Mouse (Mus musculus) urinary bladder, postnatal 4 days (tissue): ENCODE data around the gene Synpo2.
"Not testable (repeated sequence)": the region's sequence is repeated elsewhere in the genome, so short reads cannot be mapped to it uniquely, and the experiment has no call there.

Experiments used
- DNase-seq, 2 experiments: peaks; one replicate each; pipeline ENCODE4 v3.0.0; 2021 to 2022; ENCODE audit warnings: low spot score in 2 of 2

Gene Synpo2

GRCm38 (mm10) chr3:123131151-123131756 is 104.7 kb downstream of the Synpo2 start:
- no peak for DNase-seq

DNA sequence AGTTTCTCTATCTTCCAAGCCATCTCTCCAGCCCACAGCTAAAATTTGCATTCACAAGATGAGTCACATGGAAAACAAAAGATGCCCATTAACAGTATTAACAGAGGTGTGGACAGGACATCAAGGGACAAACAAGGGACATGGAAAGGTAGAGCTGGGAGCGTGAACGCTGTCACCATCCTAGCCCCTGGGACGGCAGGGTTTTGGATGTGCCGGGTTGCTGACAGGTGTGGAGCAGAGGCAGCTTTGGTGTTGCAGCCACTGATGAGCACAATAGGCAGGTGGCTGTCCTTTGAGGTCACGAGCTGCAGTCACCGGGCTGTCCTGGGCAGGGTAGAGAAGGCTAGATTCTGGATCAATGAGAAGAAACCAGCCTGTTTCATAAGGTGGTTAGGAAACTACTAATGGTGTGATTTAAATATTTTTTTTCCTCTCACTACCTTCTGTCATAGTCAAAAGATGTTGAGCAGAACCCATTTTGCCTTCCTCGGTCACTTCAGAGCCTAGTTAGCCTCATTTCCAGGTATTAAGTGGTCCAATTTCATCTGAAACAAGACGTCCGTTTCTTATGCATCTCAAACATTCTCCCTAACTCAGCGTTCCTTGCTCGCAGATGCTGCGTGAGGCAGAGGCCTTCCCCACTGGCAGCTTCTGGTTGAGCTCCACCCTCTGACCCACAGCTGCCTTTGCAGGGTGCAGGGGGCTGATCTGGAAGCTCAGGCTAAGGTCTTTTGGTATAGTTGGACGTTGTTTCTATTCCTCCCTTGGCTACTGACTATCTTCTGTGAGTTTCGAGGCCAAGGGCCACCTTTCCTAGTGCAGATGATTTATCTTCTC is 105.4 kb downstream of the Synpo2 start:
- DNase-seq, result no peak

DNA sequence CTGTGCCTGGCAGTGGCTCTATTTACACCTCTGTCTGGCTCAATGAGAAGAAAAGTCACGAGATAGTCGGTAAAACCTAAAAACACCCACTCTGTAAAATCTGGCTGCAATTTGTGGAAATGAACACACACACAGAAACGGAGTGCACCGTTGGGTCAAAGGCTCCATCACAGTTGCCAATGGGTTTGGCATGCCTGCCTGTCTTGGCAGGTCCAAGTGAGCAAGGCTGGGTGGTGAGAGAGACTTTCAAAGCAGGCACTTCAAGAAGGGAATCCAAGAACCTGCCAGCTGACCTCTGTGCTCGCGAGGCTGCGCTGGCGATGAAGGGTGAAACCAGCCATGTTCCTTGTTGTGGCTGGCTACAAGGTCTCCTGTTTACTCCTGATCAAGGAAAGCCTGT is 107.2 kb downstream of the Synpo2 start:
- DNase-seq, result no peak

DNA sequence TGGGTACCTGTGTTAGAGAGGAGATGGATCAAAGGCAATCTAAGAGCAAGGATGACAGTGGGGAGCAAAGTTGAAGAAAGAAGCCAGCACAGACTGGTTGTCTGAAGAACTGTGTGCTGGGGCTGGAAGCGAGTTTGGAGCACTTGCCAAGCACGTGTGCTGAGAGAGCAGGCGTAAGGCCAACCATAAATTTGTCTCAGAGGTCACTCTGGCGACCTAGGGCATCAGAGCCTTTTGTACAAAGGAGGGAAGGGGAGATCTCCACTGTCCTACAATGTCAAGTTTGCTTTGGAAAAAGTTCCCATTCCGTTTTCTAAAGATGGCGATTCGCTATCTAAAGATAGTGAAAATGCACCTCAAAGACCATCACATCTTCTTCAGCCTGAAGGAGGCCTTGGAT is 107.9 kb downstream of the Synpo2 start:
- DNase-seq, result no peak

DNA sequence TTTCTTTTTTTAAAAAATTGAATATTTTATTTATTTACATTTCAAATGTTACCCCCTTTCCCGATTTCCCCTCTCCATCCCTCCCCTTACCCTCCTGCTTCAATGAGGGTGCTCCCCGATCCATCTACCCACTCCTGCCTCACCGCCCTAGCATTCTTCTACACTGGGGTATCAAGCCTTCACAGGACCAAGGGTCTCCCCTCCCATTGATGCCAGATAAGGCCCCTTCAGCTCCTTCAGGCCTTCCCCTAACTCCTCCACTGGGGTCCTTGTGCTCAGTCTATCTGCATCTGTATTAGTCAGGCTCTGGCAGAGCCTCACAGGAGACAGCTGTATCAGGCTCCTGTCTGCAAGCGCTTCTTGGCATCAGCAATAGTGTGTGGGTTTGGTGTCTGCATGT is 109.2 kb downstream of the Synpo2 start:
- DNase-seq, result not testable (repeated sequence)

DNA sequence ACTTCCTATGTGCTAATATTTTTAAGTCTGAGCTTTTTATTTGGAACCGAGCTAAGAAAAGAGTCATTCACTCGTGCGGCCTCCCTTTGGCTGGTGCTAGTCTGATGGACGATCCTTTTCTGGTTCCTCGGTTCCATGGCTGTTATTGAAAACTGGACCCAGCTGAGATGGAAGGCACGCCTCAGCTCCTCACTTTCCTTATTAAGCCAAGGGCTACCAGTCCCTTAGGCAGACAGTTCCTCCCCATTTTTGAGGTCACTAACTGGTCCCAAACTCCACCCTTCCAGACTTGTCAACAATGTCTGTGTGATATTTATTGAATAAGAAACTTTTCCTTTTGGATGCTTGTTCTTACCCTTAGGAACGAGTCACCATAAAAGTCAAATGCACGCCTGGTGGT is 112.1 kb downstream of the Synpo2 start:
- no peak for DNase-seq

- DNase-seq, result no peak
Observed at GRCm38 (mm10) chr3:123122151-123123030, 113.6 kb downstream of the Synpo2 start.

DNA sequence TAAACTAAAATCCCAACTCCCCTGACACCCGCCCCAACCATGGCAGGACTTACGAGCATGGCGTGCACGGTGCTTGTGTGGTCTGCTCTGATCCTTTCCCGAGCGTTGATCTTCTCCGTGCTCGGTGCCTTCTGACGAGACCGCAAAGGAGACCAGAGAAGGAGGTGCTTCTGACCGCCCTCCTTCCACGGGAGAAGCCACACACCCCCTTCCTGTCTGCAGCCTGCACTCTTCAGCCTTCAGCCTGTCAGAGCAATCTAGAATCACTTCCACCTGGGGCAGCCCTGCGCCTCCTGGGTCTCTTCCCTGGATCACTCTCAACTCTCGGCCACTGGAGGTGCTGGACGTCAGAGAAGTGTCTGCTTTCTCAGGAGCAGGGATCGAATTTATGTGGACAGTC is 119.0 kb downstream of the Synpo2 start:
- no peak for DNase-seq

GRCm38 (mm10) chr3:123115770-123116527 is 120.0 kb downstream of the Synpo2 start:
- DNase-seq, result no peak

GRCm38 (mm10) chr3:123114001-123114635 is 121.8 kb downstream of the Synpo2 start:
- DNase-seq, result no peak

DNA sequence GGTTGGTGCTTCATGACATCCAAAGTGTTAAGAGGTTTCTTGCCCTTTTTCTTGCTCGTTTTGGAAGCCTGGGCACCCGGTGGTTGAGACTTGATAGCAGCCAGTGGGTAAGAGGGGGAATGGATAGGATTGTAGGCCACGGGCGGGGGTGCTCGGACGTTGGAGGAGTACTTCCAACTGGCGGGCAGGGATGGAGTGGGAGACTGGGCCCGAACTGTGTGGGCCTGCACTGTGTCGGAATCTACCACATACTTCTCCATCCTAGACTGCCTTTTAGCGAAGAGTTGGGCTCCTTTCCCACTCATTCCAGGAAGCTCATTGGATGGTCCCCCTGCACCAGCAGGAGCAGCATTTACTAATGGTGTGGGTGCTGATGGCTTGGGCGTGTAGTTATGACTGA is 123.2 kb downstream of the Synpo2 start:
- no peak for DNase-seq

GRCm38 (mm10) chr3:123111071-123111711 is 124.8 kb downstream of the Synpo2 start:
- DNase-seq, result no peak

DNA sequence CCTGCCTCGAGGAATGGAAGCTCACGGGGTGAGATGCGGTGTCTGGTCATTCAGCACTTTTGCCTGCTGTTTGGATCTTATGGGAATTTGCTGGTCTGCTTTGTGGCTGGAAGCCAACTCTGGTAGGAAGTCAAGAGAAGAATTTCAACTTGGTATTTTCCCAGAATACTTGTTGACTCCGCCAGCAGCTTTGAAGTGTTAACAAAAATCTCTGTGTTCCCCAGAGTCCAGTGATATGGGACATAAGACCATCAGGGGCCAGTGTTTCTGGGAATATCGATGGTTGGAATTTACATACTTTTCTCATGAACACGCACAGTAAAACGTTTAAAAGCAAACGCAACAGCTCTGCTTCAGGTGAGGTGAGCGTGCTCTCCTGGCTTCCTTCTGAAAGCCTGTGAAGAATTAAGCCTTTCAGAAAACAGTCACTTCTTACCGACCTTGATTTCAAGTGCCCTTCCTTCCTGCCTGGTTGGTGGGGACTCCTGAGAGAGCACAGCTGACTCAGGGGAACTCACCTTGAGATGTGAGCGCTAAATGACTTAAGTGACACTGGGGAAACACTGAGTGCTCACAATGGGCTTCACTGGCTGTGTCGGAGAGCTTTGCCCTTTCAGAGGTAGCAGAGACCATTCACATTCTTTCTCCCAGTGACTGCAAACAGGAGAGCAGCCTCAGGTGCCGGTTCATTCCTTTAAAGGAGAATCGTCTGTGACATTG is 128.0 kb downstream of the Synpo2 start:
- DNase-seq, result no peak

DNA sequence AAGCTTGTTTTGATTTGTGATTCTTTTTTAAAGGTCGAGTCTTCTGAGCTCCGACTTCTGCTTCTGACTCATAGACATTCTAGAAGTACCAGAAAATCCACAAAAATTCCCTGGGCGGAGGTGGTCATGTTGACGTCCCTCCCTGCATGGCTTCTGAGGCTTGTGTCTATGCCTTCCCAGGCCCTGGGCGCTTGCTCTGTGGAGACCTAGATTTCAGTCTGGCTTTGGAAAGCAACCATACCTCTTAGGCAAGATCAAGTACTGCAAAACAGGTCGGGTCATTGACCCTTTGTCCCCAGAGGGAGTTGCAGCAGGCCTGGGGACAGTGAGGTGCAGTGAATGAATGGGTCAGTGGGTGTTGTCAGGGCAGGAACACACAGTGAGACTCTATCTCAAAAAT is 131.6 kb downstream of the Synpo2 start:
- no peak for DNase-seq

DNA sequence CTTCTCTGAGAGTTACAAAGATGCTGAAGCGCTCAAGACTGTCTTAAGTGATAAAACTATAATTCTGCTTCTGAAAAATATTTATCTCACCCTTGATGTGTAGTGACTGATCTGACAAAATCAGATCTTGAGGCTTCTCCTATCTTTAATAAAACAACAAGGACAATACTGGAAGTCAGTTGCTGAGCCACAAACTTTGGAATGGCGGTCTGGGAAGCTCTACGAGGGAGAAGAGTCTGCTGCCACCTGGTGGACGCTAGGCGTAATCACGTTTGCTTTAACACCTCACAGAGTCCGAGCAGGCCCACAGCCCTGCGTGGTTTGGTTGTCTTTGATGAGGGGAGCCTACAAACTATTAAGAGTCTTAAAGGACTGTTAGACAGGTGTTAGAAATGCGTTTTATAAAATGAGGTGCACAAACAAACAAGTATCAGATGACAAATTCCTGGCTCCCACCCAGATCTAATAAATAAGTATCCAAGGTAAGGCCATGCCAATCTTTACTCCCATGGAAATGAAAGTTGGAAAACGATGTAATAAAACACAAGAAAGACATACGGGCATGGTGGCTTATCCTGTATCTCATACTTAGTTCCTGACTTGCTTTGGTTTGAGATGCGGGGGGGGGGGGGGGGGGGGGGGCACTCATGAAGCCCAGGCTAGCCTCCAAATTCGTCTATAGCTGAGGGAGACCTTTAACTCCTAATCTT is 132.6 kb downstream of the Synpo2 start:
- DNase-seq, result peak; percentile 60 to 77

GRCm38 (mm10) chr3:123101761-123102160 is 134.2 kb downstream of the Synpo2 start:
- DNase-seq, result no peak

- DNase-seq, result no peak
Observed at GRCm38 (mm10) chr3:123095111-123095510, 140.8 kb downstream of the Synpo2 start.

DNA sequence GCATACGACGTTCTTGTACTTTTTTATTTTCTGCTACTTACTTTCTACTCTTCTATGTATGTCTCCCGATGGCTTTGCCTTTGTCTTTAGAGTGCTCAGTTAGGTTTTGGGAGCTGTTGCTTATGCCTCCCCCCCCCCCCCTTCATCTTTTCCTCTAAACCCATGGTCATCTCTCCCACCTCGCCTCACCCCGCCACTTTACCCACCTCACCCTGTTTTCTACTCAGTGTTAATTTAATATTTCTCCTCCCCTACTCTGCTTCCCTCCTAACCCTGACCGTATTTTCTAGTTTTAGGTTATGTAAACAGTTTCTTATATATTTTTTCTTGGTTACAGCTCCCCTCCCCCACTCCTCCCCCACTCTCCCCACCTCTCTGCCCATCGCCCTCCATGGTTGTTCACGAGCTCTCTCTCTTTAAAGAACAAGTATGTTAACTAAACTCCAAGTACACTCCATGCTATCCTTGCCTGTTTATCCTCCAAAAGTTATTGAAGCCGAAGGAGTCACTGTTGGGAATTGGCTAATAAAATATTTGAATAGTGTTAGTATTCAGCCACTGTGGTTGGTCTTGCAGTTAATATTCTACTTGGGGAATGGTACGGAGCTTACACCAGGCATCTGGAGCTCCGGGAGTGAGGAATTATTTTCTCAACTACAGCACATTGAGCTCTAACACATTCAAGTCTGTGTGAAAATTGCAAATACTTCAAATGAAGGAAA is 142.1 kb downstream of the Synpo2 start:
- no peak for DNase-seq
